Comparison of ENCODE assay signal across 11 mouse cellular contexts in genomic region chr6:83117616-83118015, GRCm38 (mm10). TPM values are rescaled to one million over a fixed set of nuclear protein-coding genes. Genes with fewer than 3 reads are reported as not detected.
DNase-seq lines count a peak whose midpoint lies in the region; ATAC-seq and TF ChIP-seq lines count a peak whose summit lies in the region.
"Had no signal": no experiment of that assay in that cellular context is flagged by ENCODE, and none has a peak within 500 bp of the region (broad histone marks: within the 10 kb centered on the region; RNA-seq: fewer than 3 reads in every experiment).

No protein-coding gene starts in this region.

- peaks cover 22% of the 10 kb centered on the region for H3K36me3 ChIP-seq in heart, embryonic 11.5 days (ENCODE audit: control insufficient read depth, insufficient read depth, low read length)
- H3K36me3 ChIP-seq in midbrain, embryonic 12.5 days = peaks cover 30% of the 10 kb centered on the region
- H3K36me3 ChIP-seq in midbrain, postnatal 0 days (ENCODE audit: insufficient read depth, low read length) = peaks cover 19% of the 10 kb centered on the region
- H3K36me3 ChIP-seq in embryonic facial prominence, embryonic 10.5 days (replicated peaks) = peaks cover 38% of the 10 kb centered on the region
- H3K36me3 ChIP-seq in hindbrain, embryonic 16.5 days (ENCODE audit: control insufficient read depth, insufficient read depth, low read length) = peaks cover 12% of the 10 kb centered on the region; the same call in 1 of the 2 replicates

- no peak overlapping the region for H3K9ac ChIP-seq in heart, embryonic 11.5 days (ENCODE audit: low read depth, low read length)
- peak overlapping the region; percentile 24; the same call in 1 of the 2 replicates for H3K9ac ChIP-seq in midbrain, embryonic 12.5 days (replicated peaks)
- no peak overlapping the region for H3K9ac ChIP-seq in midbrain, postnatal 0 days (replicated peaks; ENCODE audit: low read length, poor library complexity, severe bottlenecking)
- no peak overlapping the region for H3K9ac ChIP-seq in hindbrain, embryonic 16.5 days (ENCODE audit: low read depth, low read length)

- H3K9me3 ChIP-seq in heart, embryonic 11.5 days (replicated peaks; ENCODE audit: control insufficient read depth, low read length) = no peaks in the 10 kb centered on the region
- H3K9me3 ChIP-seq in midbrain, embryonic 12.5 days = no peaks in the 10 kb centered on the region
- no peaks in the 10 kb centered on the region for H3K9me3 ChIP-seq in midbrain, postnatal 0 days (ENCODE audit: low read length)
- H3K9me3 ChIP-seq in embryonic facial prominence, embryonic 10.5 days = no peaks in the 10 kb centered on the region
- no peaks in the 10 kb centered on the region for H3K9me3 ChIP-seq in hindbrain, embryonic 16.5 days (ENCODE audit: control insufficient read depth, low read length)

- H3K27ac ChIP-seq in heart, embryonic 11.5 days (ENCODE audit: low read depth, low read length) = no peak overlapping the region; the same call in 1 of the 2 replicates
- H3K27ac ChIP-seq in midbrain, embryonic 12.5 days (replicated peaks) = no peak overlapping the region
- no peak overlapping the region for H3K27ac ChIP-seq in midbrain, postnatal 0 days (ENCODE audit: low read depth, low read length)
- H3K27ac ChIP-seq in embryonic facial prominence, embryonic 10.5 days (replicated peaks) = peak overlapping the region; percentile 21; the same call in 1 of the 2 replicates
- H3K27ac ChIP-seq in hindbrain, embryonic 16.5 days (ENCODE audit: low read depth, low read length) = 0 out of 2 replicates have a peak overlapping the region, but pooled peaks have one; percentile 10

- WGBS in heart, embryonic 11.5 days (ENCODE audit: insufficient replicate concordance) = 88% methylated on average over 13 of the region's 13 CpGs
- WGBS in midbrain, embryonic 12.5 days = 88% methylated on average over 13 of the region's 13 CpGs
- WGBS in midbrain, postnatal 0 days = 90% methylated on average over 13 of the region's 13 CpGs
- WGBS in embryonic facial prominence, embryonic 10.5 days = 91% methylated on average over 13 of the region's 13 CpGs
- WGBS in hindbrain, embryonic 16.5 days = 92% methylated on average over 13 of the region's 13 CpGs

- no peak for TF ChIP-seq CTCF in midbrain, postnatal 0 days (IDR thresholded peaks at IDR 0.05)

- no peak overlapping the region for H3K4me2 ChIP-seq in heart, embryonic 11.5 days
- no peak overlapping the region for H3K4me2 ChIP-seq in midbrain, embryonic 12.5 days (replicated peaks)
- no peak overlapping the region for H3K4me2 ChIP-seq in midbrain, postnatal 0 days (ENCODE audit: low read depth, low read length, poor library complexity, severe bottlenecking)
- H3K4me2 ChIP-seq in hindbrain, embryonic 16.5 days (ENCODE audit: low read length) = no peak overlapping the region

- DNase-seq in heart, postnatal 4 days = no peak
- DNase-seq in midbrain, postnatal 0 days (ENCODE audit: low spot score) = no peak
- no peak for DNase-seq in embryonic facial prominence, embryonic 10.5 days (ENCODE audit: low spot score)
- DNase-seq in spleen, postnatal 10 days (ENCODE audit: low spot score in 2 of 2) = no peak
- DNase-seq: cerebellum, postnatal 36 days; lung, postnatal 14 days; thymus, postnatal 36 days had no signal

- H3K4me3 ChIP-seq in heart, embryonic 11.5 days (ENCODE audit: low read depth, low read length) = peak overlapping the region; percentile 65; the same call in 1 of the 2 replicates
- peak overlapping the region; percentile 6; the same call in 1 of the 2 replicates for H3K4me3 ChIP-seq in midbrain, embryonic 12.5 days
- H3K4me3 ChIP-seq in midbrain, postnatal 0 days (ENCODE audit: low read depth, low read length) = no peak overlapping the region
- H3K4me3 ChIP-seq in embryonic facial prominence, embryonic 10.5 days = peak overlapping the region; percentile 92; the same call in 1 of the 2 replicates
- no peak overlapping the region for H3K4me3 ChIP-seq in hindbrain, embryonic 16.5 days (ENCODE audit: low read length)

- H3K27me3 ChIP-seq in heart, embryonic 11.5 days (ENCODE audit: control insufficient read depth, insufficient read depth, low read length) = no peaks in the 10 kb centered on the region
- no peaks in the 10 kb centered on the region for H3K27me3 ChIP-seq in midbrain, embryonic 12.5 days
- no peaks in the 10 kb centered on the region for H3K27me3 ChIP-seq in midbrain, postnatal 0 days (ENCODE audit: insufficient read depth, low read length)
- H3K27me3 ChIP-seq in embryonic facial prominence, embryonic 10.5 days (replicated peaks; ENCODE audit: low read depth, poor library complexity, severe bottlenecking) = no peaks in the 10 kb centered on the region
- H3K27me3 ChIP-seq in hindbrain, embryonic 16.5 days (replicated peaks; ENCODE audit: control insufficient read depth, insufficient read depth, low read length) = no peaks in the 10 kb centered on the region
- H3K27me3 ChIP-seq: CH12.LX had no signal

- H3K4me1 ChIP-seq in heart, embryonic 11.5 days (ENCODE audit: control insufficient read depth, insufficient read depth, low read length) = peaks cover 28% of the 10 kb centered on the region
- peaks cover 57% of the 10 kb centered on the region for H3K4me1 ChIP-seq in midbrain, embryonic 12.5 days
- peaks cover 9% of the 10 kb centered on the region; the same call in 1 of the 2 replicates for H3K4me1 ChIP-seq in midbrain, postnatal 0 days (ENCODE audit: insufficient read depth, low read length)
- H3K4me1 ChIP-seq in embryonic facial prominence, embryonic 10.5 days = peaks cover 66% of the 10 kb centered on the region
- H3K4me1 ChIP-seq in hindbrain, embryonic 16.5 days (ENCODE audit: control insufficient read depth, insufficient read depth, low read depth, low read length) = peaks cover 43% of the 10 kb centered on the region

- ATAC-seq in heart, embryonic 11.5 days (replicated peaks; ENCODE audit: insufficient number of reproducible peaks, low FRiP score, low TSS enrichment) = no peak
- no peak for ATAC-seq in midbrain, embryonic 12.5 days (ENCODE audit: low FRiP score, low read depth)
- ATAC-seq in midbrain, postnatal 0 days (ENCODE audit: low FRiP score) = no peak
- no peak for ATAC-seq in hindbrain, embryonic 16.5 days

RNA-seq across cellular contexts. Expression of gene Mogs, which starts 2.3 kb away (rescaled TPM):
- polyA plus RNA-seq in heart, embryonic 11.5 days (2014; fragmentation: Nextera tagmentation; extraction: Ambion mirVana) = 19.1 and 19.8 TPM in 2 replicates
- total RNA-seq in heart, postnatal 4 days (2021) = 10 to 100 TPM; 11.3 to 12.3 TPM
- polyA plus RNA-seq in midbrain, embryonic 12.5 days (2016; fragmentation: Nextera tagmentation; extraction: Ambion mirVana) = 34.9 and 42.6 TPM in 2 replicates
- total RNA-seq in midbrain, postnatal 0 days (2014; rRNA removed) = 32.6 and 40.3 TPM in 2 replicates
- polyA plus RNA-seq in midbrain, postnatal 0 days (2015; fragmentation: Nextera tagmentation; extraction: Ambion mirVana) = 18.8 and 19.8 TPM in 2 replicates
- polyA plus RNA-seq in embryonic facial prominence, embryonic 10.5 days (2016; fragmentation: Nextera tagmentation; extraction: Ambion mirVana) = 41.0 and 44.1 TPM in 2 replicates
- 6.4 and 21.1 TPM in 2 replicates for polyA plus RNA-seq in hindbrain, embryonic 16.5 days (2015; fragmentation: Nextera tagmentation; extraction: Ambion mirVana)

RNA-seq across cellular contexts. Expression of gene Wbp1, which starts 3.7 kb away (rescaled TPM):
- polyA plus RNA-seq in heart, embryonic 11.5 days (2014; fragmentation: Nextera tagmentation; extraction: Ambion mirVana) = 76.0 and 87.2 TPM in 2 replicates
- 10 to 100 TPM; 80.4 to 86.8 TPM for total RNA-seq in heart, postnatal 4 days (2021)
- polyA plus RNA-seq in midbrain, embryonic 12.5 days (2016; fragmentation: Nextera tagmentation; extraction: Ambion mirVana) = 210 and 223 TPM in 2 replicates
- 152 and 199 TPM in 2 replicates for total RNA-seq in midbrain, postnatal 0 days (2014; rRNA removed)
- 85.3 and 91.6 TPM in 2 replicates for polyA plus RNA-seq in midbrain, postnatal 0 days (2015; fragmentation: Nextera tagmentation; extraction: Ambion mirVana)
- 147 and 172 TPM in 2 replicates for polyA plus RNA-seq in embryonic facial prominence, embryonic 10.5 days (2016; fragmentation: Nextera tagmentation; extraction: Ambion mirVana)
- 146 and 148 TPM in 2 replicates for polyA plus RNA-seq in hindbrain, embryonic 16.5 days (2015; fragmentation: Nextera tagmentation; extraction: Ambion mirVana)

RNA-seq across cellular contexts. Expression of gene Ino80b, which starts 7.6 kb away (rescaled TPM):
- 11.1 and 12.2 TPM in 2 replicates for polyA plus RNA-seq in heart, embryonic 11.5 days (2014; fragmentation: Nextera tagmentation; extraction: Ambion mirVana)
- total RNA-seq in heart, postnatal 4 days (2021) = 10 to 100 TPM; 14.9 to 17.4 TPM
- polyA plus RNA-seq in midbrain, embryonic 12.5 days (2016; fragmentation: Nextera tagmentation; extraction: Ambion mirVana) = 18.4 and 19.4 TPM in 2 replicates
- 29.4 and 40.9 TPM in 2 replicates for total RNA-seq in midbrain, postnatal 0 days (2014; rRNA removed)
- 14.6 and 16.2 TPM in 2 replicates for polyA plus RNA-seq in midbrain, postnatal 0 days (2015; fragmentation: Nextera tagmentation; extraction: Ambion mirVana)
- 18.6 and 20.2 TPM in 2 replicates for polyA plus RNA-seq in embryonic facial prominence, embryonic 10.5 days (2016; fragmentation: Nextera tagmentation; extraction: Ambion mirVana)
- polyA plus RNA-seq in hindbrain, embryonic 16.5 days (2015; fragmentation: Nextera tagmentation; extraction: Ambion mirVana) = 13.5 and 14.7 TPM in 2 replicates

RNA-seq across cellular contexts. Expression of gene Mrpl53, which starts 8.8 kb away (rescaled TPM):
- polyA plus RNA-seq in heart, embryonic 11.5 days (2014; fragmentation: Nextera tagmentation; extraction: Ambion mirVana) = 138 and 144 TPM in 2 replicates
- total RNA-seq in heart, postnatal 4 days (2021) = 100 to 1,000 TPM; 105 to 120 TPM
- 122 and 129 TPM in 2 replicates for polyA plus RNA-seq in midbrain, embryonic 12.5 days (2016; fragmentation: Nextera tagmentation; extraction: Ambion mirVana)
- 46.4 and 57.2 TPM in 2 replicates for total RNA-seq in midbrain, postnatal 0 days (2014; rRNA removed)
- polyA plus RNA-seq in midbrain, postnatal 0 days (2015; fragmentation: Nextera tagmentation; extraction: Ambion mirVana) = 115 and 118 TPM in 2 replicates
- polyA plus RNA-seq in embryonic facial prominence, embryonic 10.5 days (2016; fragmentation: Nextera tagmentation; extraction: Ambion mirVana) = 144 and 145 TPM in 2 replicates
- polyA plus RNA-seq in hindbrain, embryonic 16.5 days (2015; fragmentation: Nextera tagmentation; extraction: Ambion mirVana) = 107 and 117 TPM in 2 replicates

RNA-seq across cellular contexts. Expression of gene Gm42688, which starts 16.2 kb away (rescaled TPM):
- 1.1 and 1.2 TPM in 2 replicates for polyA plus RNA-seq in heart, embryonic 11.5 days (2014; fragmentation: Nextera tagmentation; extraction: Ambion mirVana)
- total RNA-seq in heart, postnatal 4 days (2021) = 1 to 10 TPM; 1.7 to 1.8 TPM
- 3.9 and 4.3 TPM in 2 replicates for polyA plus RNA-seq in midbrain, embryonic 12.5 days (2016; fragmentation: Nextera tagmentation; extraction: Ambion mirVana)
- total RNA-seq in midbrain, postnatal 0 days (2014; rRNA removed) = 4.4 and 8.1 TPM in 2 replicates
- polyA plus RNA-seq in midbrain, postnatal 0 days (2015; fragmentation: Nextera tagmentation; extraction: Ambion mirVana) = 3.5 and 4.4 TPM in 2 replicates
- 1.8 and 2.1 TPM in 2 replicates for polyA plus RNA-seq in embryonic facial prominence, embryonic 10.5 days (2016; fragmentation: Nextera tagmentation; extraction: Ambion mirVana)
- polyA plus RNA-seq in hindbrain, embryonic 16.5 days (2015; fragmentation: Nextera tagmentation; extraction: Ambion mirVana) = 4.9 TPM in 2 replicates

Comparison
In these comparisons a context has a peak if more than half of its experiments do, and no peak if none do; other contexts are left out.
1. H3K4me3 ChIP-seq: peak in heart, embryonic 11.5 days (single experiment), midbrain, embryonic 12.5 days (single experiment) and embryonic facial prominence, embryonic 10.5 days (single experiment); none in midbrain, postnatal 0 days (single experiment) and hindbrain, embryonic 16.5 days (single experiment).
2. H3K27ac ChIP-seq: peak in embryonic facial prominence, embryonic 10.5 days (single experiment) and hindbrain, embryonic 16.5 days (single experiment); none in heart, embryonic 11.5 days (single experiment), midbrain, embryonic 12.5 days (single experiment) and midbrain, postnatal 0 days (single experiment).